Mouse (Mus musculus): ENCODE measurements around the gene Ncor2. TPM values are rescaled to one million over a fixed set of nuclear protein-coding genes. Genes with fewer than 3 reads are reported as not detected.

Gene Ncor2
- polyA plus RNA-seq, 1 experiment from 2014 or later = 36.5 TPM

- WGBS = 58% methylated on average over 11 of the region's 11 CpGs
- no peaks in the 10 kb centered on the region for H3K9me3 ChIP-seq (ENCODE audit: low read depth, low read length)
- no peak overlapping the region for H3K9ac ChIP-seq
- peaks cover 29% of the 10 kb centered on the region for H3K4me1 ChIP-seq (ENCODE audit: insufficient read depth)
- no peak overlapping the region for H3K4me3 ChIP-seq (ENCODE audit: low read depth, low read length)
- peak; percentile 84; the same call in 1 of the 2 replicates for TF ChIP-seq CTCF (IDR thresholded peaks at IDR 0.05; ENCODE audit: low read depth)
- H3K36me3 ChIP-seq (ENCODE audit: insufficient read depth) = peaks cover 87% of the 10 kb centered on the region
- H3K27ac ChIP-seq (ENCODE audit: low read depth) = no peak overlapping the region
- ATAC-seq (ENCODE audit: insufficient read depth) = no peak
- DNase-seq = peak; percentile 81
- no peak overlapping the region for H3K4me2 ChIP-seq
- H3K27me3 ChIP-seq (ENCODE audit: insufficient read depth, low read length) = no peaks in the 10 kb centered on the region
These were observed 71.9 kb downstream of the Ncor2 start for GRCm38 (mm10) chr5:125107011-125107651.

DNA sequence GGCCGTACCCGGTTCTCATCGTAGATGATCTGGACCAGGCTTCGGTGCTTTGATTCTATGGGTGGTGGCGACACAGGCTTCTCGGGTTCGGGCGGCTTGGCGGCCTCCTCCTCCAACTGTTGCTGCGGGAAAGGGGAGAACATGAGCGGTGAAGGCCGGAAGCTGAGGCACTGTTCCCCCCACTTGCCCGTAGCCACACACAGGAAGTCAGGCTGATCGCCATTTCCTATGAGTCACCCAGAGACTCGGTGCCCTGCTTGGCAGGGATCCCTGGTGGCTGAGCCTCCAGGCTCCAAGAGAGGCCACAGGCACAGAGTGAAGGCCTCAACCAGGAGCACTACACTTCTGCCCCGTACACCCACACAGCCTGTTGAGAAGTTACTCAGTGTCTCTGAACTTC lies 72.8 kb downstream of the Ncor2 start:
- DNase-seq (peak; percentile 55), ATAC-seq (ENCODE audit: insufficient read depth) (no peak)
- no peak overlapping the region for H3K27ac ChIP-seq (ENCODE audit: low read depth)
- no peak for TF ChIP-seq CTCF (IDR thresholded peaks at IDR 0.05; ENCODE audit: low read depth)
- no peaks in the 10 kb centered on the region for H3K9me3 ChIP-seq (ENCODE audit: low read depth, low read length)
- no peak overlapping the region for H3K9ac ChIP-seq
- WGBS = 85% methylated on average over 16 of the region's 16 CpGs
- peaks cover 87% of the 10 kb centered on the region for H3K36me3 ChIP-seq (ENCODE audit: insufficient read depth)
- peaks cover 21% of the 10 kb centered on the region for H3K4me1 ChIP-seq (ENCODE audit: insufficient read depth)
- no peaks in the 10 kb centered on the region for H3K27me3 ChIP-seq (ENCODE audit: insufficient read depth, low read length)
- H3K4me3 ChIP-seq (ENCODE audit: low read depth, low read length) = no peak overlapping the region
- H3K4me2 ChIP-seq = no peak overlapping the region

DNA sequence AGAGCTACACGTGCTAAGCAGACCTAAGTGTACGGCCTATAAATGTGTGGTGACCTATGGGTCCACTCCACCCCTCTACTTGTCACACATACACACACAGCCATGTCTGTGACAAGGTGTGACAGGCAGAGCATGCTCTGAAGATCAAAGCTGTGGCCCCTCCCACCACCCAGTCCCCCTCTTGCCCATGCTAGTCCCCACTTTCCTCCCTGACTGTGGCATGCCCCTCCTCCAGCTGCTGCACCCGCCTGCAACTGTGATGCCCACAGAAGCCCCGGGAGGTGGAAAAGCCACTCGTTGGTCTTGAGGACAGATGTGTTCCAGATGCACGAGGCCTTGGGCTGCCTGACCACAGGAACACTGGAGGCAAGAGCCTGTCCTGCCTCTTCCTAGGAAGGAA lies 74.2 kb downstream of the Ncor2 start:
- no peak for DNase-seq
- no peak overlapping the region for H3K4me2 ChIP-seq
- no peak overlapping the region for H3K27ac ChIP-seq (ENCODE audit: low read depth)
- peaks cover 89% of the 10 kb centered on the region for H3K36me3 ChIP-seq (ENCODE audit: insufficient read depth)
- H3K27me3 ChIP-seq (ENCODE audit: insufficient read depth, low read length) = no peaks in the 10 kb centered on the region
- ATAC-seq (ENCODE audit: insufficient read depth) = no peak
- H3K9ac ChIP-seq = no peak overlapping the region
- TF ChIP-seq CTCF (IDR thresholded peaks at IDR 0.05; ENCODE audit: low read depth) = no peak
- WGBS = 40% methylated on average over 6 of the region's 6 CpGs
- H3K4me3 ChIP-seq (ENCODE audit: low read depth, low read length) = no peak overlapping the region
- no peaks in the 10 kb centered on the region for H3K9me3 ChIP-seq (ENCODE audit: low read depth, low read length)
- peaks cover 16% of the 10 kb centered on the region for H3K4me1 ChIP-seq (ENCODE audit: insufficient read depth)

DNA sequence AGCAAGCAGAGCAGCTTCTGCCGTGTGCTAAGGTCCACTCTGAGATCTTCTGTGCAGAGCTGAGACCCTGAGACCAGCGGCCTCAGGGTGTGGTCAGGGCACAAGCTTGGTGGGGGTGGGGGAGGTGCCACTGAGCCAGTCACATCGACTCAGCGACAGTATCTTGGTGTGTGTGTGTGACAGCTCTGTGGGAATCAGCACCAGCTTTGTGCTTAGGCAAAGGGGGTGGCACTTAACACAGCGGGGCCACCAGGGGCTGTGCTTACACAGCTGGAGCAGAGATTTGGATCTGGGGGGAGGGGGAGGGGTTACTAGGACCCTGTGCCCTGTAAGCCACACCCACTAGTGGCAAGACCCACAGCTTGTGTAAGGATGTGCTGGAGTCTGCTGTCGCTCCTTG lies 75.6 kb downstream of the Ncor2 start:
- H3K9me3 ChIP-seq (ENCODE audit: low read depth, low read length) = no peaks in the 10 kb centered on the region
- peaks cover 16% of the 10 kb centered on the region for H3K4me1 ChIP-seq (ENCODE audit: insufficient read depth)
- TF ChIP-seq CTCF (IDR thresholded peaks at IDR 0.05; ENCODE audit: low read depth) = no peak
- peaks cover 91% of the 10 kb centered on the region for H3K36me3 ChIP-seq (ENCODE audit: insufficient read depth)
- WGBS = 5% methylated on average over 6 of the region's 6 CpGs
- H3K27ac ChIP-seq (ENCODE audit: low read depth) = peak overlapping the region; percentile 33
- H3K27me3 ChIP-seq (ENCODE audit: insufficient read depth, low read length) = no peaks in the 10 kb centered on the region
- 0 out of 2 replicates have a peak overlapping the region, but pooled peaks have one; percentile 22 for H3K4me2 ChIP-seq
- DNase-seq (peak; percentile 52), ATAC-seq (ENCODE audit: insufficient read depth) (peak; percentile 50)
- no peak overlapping the region for H3K4me3 ChIP-seq (ENCODE audit: low read depth, low read length)
- H3K9ac ChIP-seq = no peak overlapping the region

GRCm38 (mm10) chr5:125102907-125103306 lies 76.1 kb downstream of the Ncor2 start:
- Histone ChIP-seq H3K9me3 (ENCODE audit: low read depth, low read length) (no peaks in the 10 kb centered on the region), H3K27me3 (ENCODE audit: insufficient read depth, low read length) (no peaks in the 10 kb centered on the region), H3K9ac (no peak overlapping the region), H3K27ac (ENCODE audit: low read depth) (peak overlapping the region; percentile 33), H3K4me2 (no peak overlapping the region), H3K4me1 (ENCODE audit: insufficient read depth) (peaks cover 16% of the 10 kb centered on the region), H3K4me3 (ENCODE audit: low read depth, low read length) (no peak overlapping the region), H3K36me3 (ENCODE audit: insufficient read depth) (peaks cover 91% of the 10 kb centered on the region)
- 25% methylated on average over 7 of the region's 7 CpGs for WGBS
- ATAC-seq (ENCODE audit: insufficient read depth) = peak; percentile 71
- peak; percentile 91 for DNase-seq
- no peak for TF ChIP-seq CTCF (IDR thresholded peaks at IDR 0.05; ENCODE audit: low read depth)

DNA sequence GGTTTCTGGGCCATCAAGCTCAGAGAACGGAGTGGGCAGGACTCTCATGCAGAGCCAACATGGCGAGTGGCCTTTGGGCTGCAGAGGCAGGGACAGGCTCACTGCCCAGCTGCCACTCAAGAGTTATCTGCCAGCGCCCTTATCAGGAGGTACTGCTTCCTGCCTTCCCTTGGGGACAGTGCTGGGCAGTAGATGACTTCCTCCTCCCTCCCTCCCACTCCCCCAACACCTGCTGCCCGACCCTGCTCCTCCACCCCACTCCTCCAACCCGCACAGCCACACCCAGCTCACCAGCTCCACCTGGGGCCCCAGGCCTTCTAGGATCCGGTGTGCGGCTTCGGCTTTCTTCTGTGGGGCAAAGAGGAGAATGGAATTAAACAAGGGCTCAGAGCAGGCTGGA lies 76.7 kb downstream of the Ncor2 start:
- H3K9me3 ChIP-seq (ENCODE audit: low read depth, low read length) = no peaks in the 10 kb centered on the region
- ATAC-seq (ENCODE audit: insufficient read depth) (peak; percentile 2; the same call in 1 of the 2 replicates), DNase-seq (no peak)
- peak overlapping the region; percentile 33 for H3K27ac ChIP-seq (ENCODE audit: low read depth)
- no peak overlapping the region for H3K4me2 ChIP-seq
- H3K27me3 ChIP-seq (ENCODE audit: insufficient read depth, low read length) = no peaks in the 10 kb centered on the region
- TF ChIP-seq CTCF (IDR thresholded peaks at IDR 0.05; ENCODE audit: low read depth) = no peak
- H3K9ac ChIP-seq = no peak overlapping the region
- H3K36me3 ChIP-seq (ENCODE audit: insufficient read depth) = peaks cover 91% of the 10 kb centered on the region
- peaks cover 16% of the 10 kb centered on the region for H3K4me1 ChIP-seq (ENCODE audit: insufficient read depth)
- H3K4me3 ChIP-seq (ENCODE audit: low read depth, low read length) = no peak overlapping the region
- 52% methylated on average over 8 of the region's 8 CpGs for WGBS

- Histone ChIP-seq H3K9me3 (ENCODE audit: low read depth, low read length) (no peaks in the 10 kb centered on the region), H3K4me2 (no peak overlapping the region), H3K27ac (ENCODE audit: low read depth) (no peak overlapping the region), H3K9ac (no peak overlapping the region), H3K4me3 (ENCODE audit: low read depth, low read length) (no peak overlapping the region), H3K4me1 (ENCODE audit: insufficient read depth) (peaks cover 28% of the 10 kb centered on the region), H3K36me3 (ENCODE audit: insufficient read depth) (peaks cover 95% of the 10 kb centered on the region), H3K27me3 (ENCODE audit: insufficient read depth, low read length) (no peaks in the 10 kb centered on the region)
- DNase-seq = no peak
- ATAC-seq (ENCODE audit: insufficient read depth) = no peak
- TF ChIP-seq CTCF (IDR thresholded peaks at IDR 0.05; ENCODE audit: low read depth) = no peak
- WGBS = 89% methylated on average over 5 of the region's 5 CpGs
These were observed 79.2 kb downstream of the Ncor2 start for GRCm38 (mm10) chr5:125099785-125100350.

Measured in lung, embryonic 14.5 days (tissue).